Mouse (Mus musculus) heart, embryonic 13.5 days (tissue): Measurements from ENCODE around the gene Nrxn2. TPM values are rescaled to one million over a fixed set of nuclear protein-coding genes. Genes with fewer than 3 reads are reported as not detected.

Experiments used
- ATAC-seq: fragments of 200-750 bp; cut with Nextera tagmentation; 2 replicates; pipeline ENCODE4 v1.8.0; 2017; ENCODE audit warnings: moderate TSS enrichment; ENCODE audit not compliant: insufficient number of reproducible peaks, low FRiP score, low TSS enrichment; ENCODE audit errors: extremely low read depth
- H3K27ac ChIP-seq: fragments of 300-500 bp; sonication (generic); replicated peaks from 2 replicates; pipeline ENCODE4 v1.5.1; 2015; ENCODE audit warnings: moderate library complexity, mild to moderate bottlenecking, inconsistent platforms
- H3K27me3 ChIP-seq: fragments of 300-500 bp; sonication (generic); replicated peaks from 2 replicates; pipeline ENCODE4 v1.6.1; 2015; ENCODE audit warnings: mild to moderate bottlenecking, inconsistent platforms
- H3K36me3 ChIP-seq: fragments of 300-500 bp; sonication (generic); 2 replicates; pipeline ENCODE4 v1.6.1; 2015; ENCODE audit warnings: mild to moderate bottlenecking, inconsistent platforms
- H3K4me1 ChIP-seq: fragments of 300-500 bp; sonication (generic); 2 replicates; pipeline ENCODE4 v1.6.1; 2015; ENCODE audit warnings: inconsistent platforms
- H3K4me2 ChIP-seq: fragments of 300-500 bp; sonication (generic); 2 replicates; pipeline ENCODE4 v1.6.1; 2015; ENCODE audit warnings: inconsistent platforms, mild to moderate bottlenecking, moderate library complexity
- H3K4me3 ChIP-seq: fragments of 300-500 bp; sonication (generic); 2 replicates; pipeline ENCODE4 v1.5.1; 2015; ENCODE audit warnings: moderate library complexity, mild to moderate bottlenecking, inconsistent platforms
- H3K9ac ChIP-seq: fragments of 300-500 bp; sonication (generic); 2 replicates; pipeline ENCODE4 v1.6.1; 2015; ENCODE audit warnings: inconsistent platforms, mild to moderate bottlenecking, moderate library complexity
- H3K9me3 ChIP-seq: fragments of 300-500 bp; sonication (generic); 2 replicates; pipeline ENCODE4 v1.6.1; 2016; ENCODE audit warnings: inconsistent platforms
- WGBS: fragments of 180-500 bp; shearing (Covaris S2); methylation state at CpG from one replicate; pipeline ENCODE4 v1.1.7; 2015; ENCODE audit warnings: mixed read lengths; 5-methylcytosine and 5-hydroxymethylcytosine counted together
- polyA plus RNA-seq: library from polyadenylated mRNA; unstranded; fragments of >200 nt; fragmentation: Nextera tagmentation; extraction: Ambion mirVana; gene quantifications from 2 replicates; pipeline ENCODE4 v1.2.1, GENCODE M21; 2015

Gene Nrxn2
- polyA plus RNA-seq, 1 experiment from 2014 or later, result 0.52 TPM

- Histone ChIP-seq H3K9ac (no peak overlapping the region), H3K27me3 (peaks cover 66% of the 10 kb centered on the region), H3K9me3 (no peaks in the 10 kb centered on the region), H3K4me2 (no peak overlapping the region), H3K4me1 (peaks cover 3% of the 10 kb centered on the region), H3K27ac (no peak overlapping the region), H3K36me3 (no peaks in the 10 kb centered on the region), H3K4me3 (no peak overlapping the region)
- 68% methylated on average over 6 of the region's 6 CpGs for WGBS
- no peak for ATAC-seq
Observed at GRCm38 (mm10) chr19:6459504-6459903, 41.0 kb downstream of the Nrxn2 start.

- H3K27me3 ChIP-seq, result peaks cover 49% of the 10 kb centered on the region
- no peaks in the 10 kb centered on the region for H3K36me3 ChIP-seq
- peaks cover 9% of the 10 kb centered on the region for H3K4me1 ChIP-seq
- no peak for ATAC-seq
- H3K9ac ChIP-seq, result no peak overlapping the region
- no peak overlapping the region for H3K27ac ChIP-seq
- 43% methylated on average over 6 of the region's 6 CpGs for WGBS
- H3K4me2 ChIP-seq, result no peak overlapping the region
- no peak overlapping the region for H3K4me3 ChIP-seq
- no peaks in the 10 kb centered on the region for H3K9me3 ChIP-seq
Observed at GRCm38 (mm10) chr19:6462841-6463240, 44.3 kb downstream of the Nrxn2 start.

- H3K4me2 ChIP-seq, result no peak overlapping the region
- no peak overlapping the region for H3K9ac ChIP-seq
- ATAC-seq, result no peak
- H3K9me3 ChIP-seq, result no peaks in the 10 kb centered on the region
- no peak overlapping the region for H3K27ac ChIP-seq
- no peak overlapping the region for H3K4me3 ChIP-seq
- 44% methylated on average over 10 of the region's 10 CpGs for WGBS
- H3K27me3 ChIP-seq, result peaks cover 45% of the 10 kb centered on the region
- H3K4me1 ChIP-seq, result peaks cover 9% of the 10 kb centered on the region
- H3K36me3 ChIP-seq, result no peaks in the 10 kb centered on the region
Observed at GRCm38 (mm10) chr19:6464306-6465071, 46.0 kb downstream of the Nrxn2 start.

- WGBS, result 40% methylated on average over 5 of the region's 5 CpGs
- no peak overlapping the region for H3K27ac ChIP-seq
- H3K27me3 ChIP-seq, result peaks cover 44% of the 10 kb centered on the region
- H3K36me3 ChIP-seq, result no peaks in the 10 kb centered on the region
- ATAC-seq, result no peak
- H3K4me2 ChIP-seq, result no peak overlapping the region
- peaks cover 9% of the 10 kb centered on the region for H3K4me1 ChIP-seq
- no peak overlapping the region for H3K9ac ChIP-seq
- H3K9me3 ChIP-seq, result no peaks in the 10 kb centered on the region
- H3K4me3 ChIP-seq, result no peak overlapping the region
Observed at GRCm38 (mm10) chr19:6465090-6465489, 46.6 kb downstream of the Nrxn2 start.

- Histone ChIP-seq H3K9me3 (no peaks in the 10 kb centered on the region), H3K27ac (no peak overlapping the region), H3K4me1 (peaks cover 9% of the 10 kb centered on the region), H3K36me3 (no peaks in the 10 kb centered on the region), H3K4me2 (no peak overlapping the region), H3K27me3 (peaks cover 38% of the 10 kb centered on the region), H3K4me3 (no peak overlapping the region), H3K9ac (no peak overlapping the region)
- ATAC-seq, result no peak
- WGBS, result 76% methylated on average over 3 of the region's 3 CpGs
Observed at GRCm38 (mm10) chr19:6466945-6467344, 48.4 kb downstream of the Nrxn2 start.

GRCm38 (mm10) chr19:6467374-6467979, 48.9 kb downstream of the Nrxn2 start:
- H3K4me3 ChIP-seq, result no peak overlapping the region
- H3K27me3 ChIP-seq, result peaks cover 37% of the 10 kb centered on the region
- no peak for ATAC-seq
- H3K9me3 ChIP-seq, result no peaks in the 10 kb centered on the region
- no peak overlapping the region for H3K4me2 ChIP-seq
- no peak overlapping the region for H3K9ac ChIP-seq
- H3K27ac ChIP-seq, result no peak overlapping the region
- H3K4me1 ChIP-seq, result peaks cover 9% of the 10 kb centered on the region
- no peaks in the 10 kb centered on the region for H3K36me3 ChIP-seq
- WGBS, result 75% methylated on average over 15 of the region's 15 CpGs

- 59% methylated on average over 5 of the region's 5 CpGs for WGBS
- Histone ChIP-seq H3K27me3 (peaks cover 26% of the 10 kb centered on the region), H3K27ac (no peak overlapping the region), H3K4me3 (no peak overlapping the region), H3K36me3 (no peaks in the 10 kb centered on the region), H3K4me1 (peaks cover 9% of the 10 kb centered on the region), H3K4me2 (no peak overlapping the region), H3K9ac (no peak overlapping the region), H3K9me3 (no peaks in the 10 kb centered on the region)
- no peak for ATAC-seq
Observed at GRCm38 (mm10) chr19:6471630-6472029, 53.1 kb downstream of the Nrxn2 start.

- Histone ChIP-seq H3K4me1 (peaks cover 9% of the 10 kb centered on the region), H3K36me3 (no peaks in the 10 kb centered on the region), H3K4me3 (no peak overlapping the region), H3K9me3 (no peaks in the 10 kb centered on the region), H3K4me2 (no peak overlapping the region), H3K9ac (no peak overlapping the region), H3K27me3 (peaks cover 26% of the 10 kb centered on the region), H3K27ac (no peak overlapping the region)
- ATAC-seq, result no peak
- WGBS, result 72% methylated on average over 9 of the region's 9 CpGs
Observed at GRCm38 (mm10) chr19:6472821-6473220, 54.3 kb downstream of the Nrxn2 start.

GRCm38 (mm10) chr19:6474706-6475105, 56.2 kb downstream of the Nrxn2 start:
- H3K9me3 ChIP-seq, result no peaks in the 10 kb centered on the region
- peak overlapping the region; percentile 9; the same call in 1 of the 2 replicates for H3K4me2 ChIP-seq
- H3K4me3 ChIP-seq, result no peak overlapping the region
- H3K27me3 ChIP-seq, result peaks cover 25% of the 10 kb centered on the region
- H3K9ac ChIP-seq, result no peak overlapping the region
- 50% methylated on average over 15 of the region's 15 CpGs for WGBS
- no peak for ATAC-seq
- peaks cover 9% of the 10 kb centered on the region for H3K4me1 ChIP-seq
- H3K27ac ChIP-seq, result no peak overlapping the region
- H3K36me3 ChIP-seq, result no peaks in the 10 kb centered on the region

GRCm38 (mm10) chr19:6475129-6475528, 56.6 kb downstream of the Nrxn2 start:
- no peak overlapping the region for H3K27ac ChIP-seq
- H3K9ac ChIP-seq, result no peak overlapping the region
- ATAC-seq, result no peak

GRCm38 (mm10) chr19:6477007-6477406, 58.5 kb downstream of the Nrxn2 start:
- H3K9me3 ChIP-seq, result no peaks in the 10 kb centered on the region
- H3K27me3 ChIP-seq, result peaks cover 11% of the 10 kb centered on the region; the same call in 1 of the 2 replicates
- no peaks in the 10 kb centered on the region for H3K36me3 ChIP-seq
- no peak overlapping the region for H3K4me2 ChIP-seq
- no peak overlapping the region for H3K27ac ChIP-seq
- H3K4me3 ChIP-seq, result no peak overlapping the region
- H3K4me1 ChIP-seq, result peaks cover 9% of the 10 kb centered on the region
- WGBS, result 35% methylated on average over 4 of the region's 4 CpGs
- no peak overlapping the region for H3K9ac ChIP-seq
- ATAC-seq, result no peak

More at GRCm38 (mm10) chr19:6475129-6475528, 56.6 kb downstream of the Nrxn2 start:
- 31% methylated on average over 5 of the region's 5 CpGs for WGBS
- no peaks in the 10 kb centered on the region for H3K9me3 ChIP-seq
- H3K36me3 ChIP-seq, result no peaks in the 10 kb centered on the region
- H3K4me1 ChIP-seq, result peaks cover 9% of the 10 kb centered on the region
- H3K4me3 ChIP-seq, result no peak overlapping the region
- H3K4me2 ChIP-seq, result peak overlapping the region; percentile 9; the same call in 1 of the 2 replicates
- H3K27me3 ChIP-seq, result peaks cover 21% of the 10 kb centered on the region

- Histone ChIP-seq H3K9ac (no peak overlapping the region), H3K27ac (no peak overlapping the region), H3K4me2 (no peak overlapping the region), H3K4me3 (no peak overlapping the region), H3K36me3 (no peaks in the 10 kb centered on the region), H3K27me3 (peaks cover 12% of the 10 kb centered on the region), H3K9me3 (no peaks in the 10 kb centered on the region), H3K4me1 (peaks cover 9% of the 10 kb centered on the region)
- no peak for ATAC-seq
- 77% methylated on average over 2 of the region's 2 CpGs for WGBS
Observed at GRCm38 (mm10) chr19:6478566-6478965, 60.0 kb downstream of the Nrxn2 start.
